Mouse (Mus musculus) 3134 (cell line): ENCODE results near the gene Ifng.

ENCODE experiments used
- DNase-seq: peaks from one replicate; pipeline ENCODE4 v3.0.0-alpha.2; 2011; ENCODE audit warnings: low spot score; ENCODE audit not compliant: insufficient read length; ENCODE audit errors: extremely low read depth

Gene Ifng

GRCm38 (mm10) chr10:118479244-118479643 is 38.4 kb downstream of the Ifng start:
- peak; percentile 45 for DNase-seq

- DNase-seq = no peak
These were observed 39.3 kb downstream of the Ifng start for GRCm38 (mm10) chr10:118480118-118480517.

- no peak for DNase-seq
These were observed 39.9 kb downstream of the Ifng start for GRCm38 (mm10) chr10:118480793-118481192.

DNA sequence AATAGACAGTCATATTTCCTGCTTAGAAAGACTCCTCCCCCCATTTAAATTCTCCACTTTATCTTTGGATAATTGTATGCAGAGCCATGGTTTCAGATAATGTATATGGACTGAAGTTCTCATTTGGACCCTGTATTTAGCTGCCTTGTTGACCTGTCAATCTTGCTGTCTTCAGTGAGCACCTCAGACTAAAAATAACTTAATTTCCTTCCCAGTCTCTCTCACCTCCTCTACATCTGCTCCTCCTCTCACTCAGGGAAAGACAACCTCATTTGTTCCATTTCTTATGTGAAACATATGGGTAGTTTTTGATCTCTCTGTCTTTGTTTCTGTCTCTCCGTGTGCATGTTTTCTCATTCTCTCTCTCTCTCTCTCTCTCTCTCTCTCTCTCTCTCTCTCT is 53.3 kb downstream of the Ifng start:
- DNase-seq = no peak

- DNase-seq = no peak
These were observed 54.5 kb downstream of the Ifng start for GRCm38 (mm10) chr10:118495362-118495761.
